Mouse (Mus musculus) hindbrain, embryonic 10.5 days (tissue): ENCODE measurements around the gene 9130019O22Rik. TPM values are rescaled to one million over a fixed set of nuclear protein-coding genes. Genes with fewer than 3 reads are reported as not detected.
"Not testable (repeated sequence)": the region's sequence is repeated elsewhere in the genome, so short reads cannot be mapped to it uniquely, and the experiment has no call there.

Experiments
- DNase-seq: peaks from one replicate; pipeline ENCODE4 v3.0.0-alpha.2; 2017; ENCODE audit warnings: low spot score
- H3K27ac ChIP-seq: fragments of 300-500 bp; sonication (generic); 2 replicates; pipeline ENCODE4 v1.5.1; 2016; ENCODE audit warnings: mild to moderate bottlenecking, moderate library complexity
- H3K27me3 ChIP-seq: fragments of 300-500 bp; sonication (generic); 2 replicates; pipeline ENCODE4 v1.6.1; 2016; ENCODE audit warnings: mild to moderate bottlenecking; ENCODE audit not compliant: poor library complexity, insufficient read depth, severe bottlenecking
- H3K36me3 ChIP-seq: fragments of 300-500 bp; sonication (generic); 2 replicates; pipeline ENCODE4 v1.6.1; 2016; ENCODE audit warnings: mild to moderate bottlenecking, moderate library complexity
- H3K4me1 ChIP-seq: fragments of 300-500 bp; sonication (generic); replicated peaks from 2 replicates; pipeline ENCODE4 v1.6.1; 2016; ENCODE audit warnings: mild to moderate bottlenecking
- H3K4me3 ChIP-seq: fragments of 300-500 bp; sonication (generic); 2 replicates; pipeline ENCODE4 v1.5.1; 2016; ENCODE audit warnings: mild to moderate bottlenecking, moderate library complexity
- H3K9me3 ChIP-seq: fragments of 300-500 bp; sonication (generic); 2 replicates; pipeline ENCODE4 v1.6.1; 2016; ENCODE audit warnings: mild to moderate bottlenecking, moderate library complexity
- WGBS: fragments of 180-500 bp; shearing (Covaris S2); methylation state at CpG from one replicate; pipeline ENCODE4 v1.1.7; 2016; 5-methylcytosine and 5-hydroxymethylcytosine counted together
- polyA plus RNA-seq: library from polyadenylated mRNA; unstranded; fragments of >200 nt; fragmentation: Nextera tagmentation; extraction: Ambion mirVana; gene quantifications from 2 replicates; pipeline ENCODE4 v1.2.1, GENCODE M21; 2016

Gene 9130019O22Rik
- polyA plus RNA-seq, 1 experiment from 2014 or later: 5.3 TPM

- no peak for DNase-seq
- 33% methylated on average over 7 of the region's 7 CpGs for WGBS
- H3K27ac ChIP-seq: peak overlapping the region; percentile 93
- peaks cover 17% of the 10 kb centered on the region for H3K36me3 ChIP-seq
- peak overlapping the region; percentile 80 for H3K4me3 ChIP-seq
- H3K4me1 ChIP-seq: peaks cover 24% of the 10 kb centered on the region
- H3K9me3 ChIP-seq: no peaks in the 10 kb centered on the region
- peaks cover 4% of the 10 kb centered on the region; the same call in 1 of the 2 replicates for H3K27me3 ChIP-seq
These were observed 7.0 kb upstream of the 9130019O22Rik start for GRCm38 (mm10) chr7:127393944-127394333.

- H3K36me3 ChIP-seq: peaks cover 17% of the 10 kb centered on the region
- WGBS: 1% methylated on average over 45 of the region's 45 CpGs
- DNase-seq: peak; percentile 96
These were observed 6.4 kb upstream of the 9130019O22Rik start, which contains the start of gene E430018J23Rik for GRCm38 (mm10) chr7:127393157-127393943. E430018J23Rik (minus strand) TSS chr7:127393629.

GRCm38 (mm10) chr7:127392251-127392824 is 5.4 kb upstream of the 9130019O22Rik start:
- H3K27me3 ChIP-seq: peaks cover 4% of the 10 kb centered on the region; the same call in 1 of the 2 replicates
- no peaks in the 10 kb centered on the region for H3K9me3 ChIP-seq
- no peak for DNase-seq
- peaks cover 17% of the 10 kb centered on the region for H3K36me3 ChIP-seq
- 85% methylated on average over 8 of the region's 8 CpGs for WGBS
- peaks cover 24% of the 10 kb centered on the region for H3K4me1 ChIP-seq
- peak overlapping the region; percentile 80 for H3K4me3 ChIP-seq
- H3K27ac ChIP-seq: no peak overlapping the region

More at GRCm38 (mm10) chr7:127393157-127393943, 6.4 kb upstream of the 9130019O22Rik start, which contains the start of gene E430018J23Rik:
- H3K9me3 ChIP-seq: no peaks in the 10 kb centered on the region
- peak within 1 kb of the TSS; percentile 80 for H3K4me3 ChIP-seq
- peak within 1 kb of the TSS; percentile 93 for H3K27ac ChIP-seq
- H3K27me3 ChIP-seq: peaks cover 4% of the 10 kb centered on the region; the same call in 1 of the 2 replicates
- peaks cover 24% of the 10 kb centered on the region for H3K4me1 ChIP-seq

- Histone ChIP-seq H3K27me3 (peaks cover 4% of the 10 kb centered on the region; the same call in 1 of the 2 replicates), H3K27ac (no peak overlapping the region), H3K36me3 (peaks cover 17% of the 10 kb centered on the region), H3K4me1 (peaks cover 27% of the 10 kb centered on the region), H3K9me3 (no peaks in the 10 kb centered on the region), H3K4me3 (no peak overlapping the region)
- no peak for DNase-seq
- 98% methylated on average over 16 of the region's 16 CpGs for WGBS
These were observed 4.6 kb upstream of the 9130019O22Rik start for GRCm38 (mm10) chr7:127391538-127391937.

- WGBS: 82% methylated on average over 7 of the region's 7 CpGs
- DNase-seq: no peak
- peaks cover 22% of the 10 kb centered on the region for H3K36me3 ChIP-seq
- no peaks in the 10 kb centered on the region for H3K9me3 ChIP-seq
- H3K27me3 ChIP-seq: peaks cover 4% of the 10 kb centered on the region; the same call in 1 of the 2 replicates
- H3K4me3 ChIP-seq: no peak overlapping the region
- H3K27ac ChIP-seq: no peak overlapping the region
- peaks cover 36% of the 10 kb centered on the region for H3K4me1 ChIP-seq
These were observed 3.3 kb upstream of the 9130019O22Rik start for GRCm38 (mm10) chr7:127390306-127390705.

- not testable (repeated sequence) for H3K4me3 ChIP-seq, H3K27ac ChIP-seq, H3K9me3 ChIP-seq, H3K27me3 ChIP-seq, DNase-seq
- peaks cover 43% of the 10 kb centered on the region for H3K36me3 ChIP-seq
- peaks cover 29% of the 10 kb centered on the region for H3K4me1 ChIP-seq
These were observed 1.2 kb upstream of the 9130019O22Rik start for GRCm38 (mm10) chr7:127388201-127388600.

GRCm38 (mm10) chr7:127385560-127385959 is 1.4 kb downstream of the 9130019O22Rik start:
- not testable (repeated sequence) for H3K27me3 ChIP-seq, H3K9me3 ChIP-seq, DNase-seq, H3K27ac ChIP-seq, H3K4me3 ChIP-seq
- 89% methylated on average over 4 of the region's 4 CpGs for WGBS
- Histone ChIP-seq H3K4me1 (peaks cover 16% of the 10 kb centered on the region), H3K36me3 (peaks cover 44% of the 10 kb centered on the region)

GRCm38 (mm10) chr7:127378310-127378921 is 8.6 kb downstream of the 9130019O22Rik start:
- no peaks in the 10 kb centered on the region for H3K9me3 ChIP-seq
- H3K27me3 ChIP-seq: no peaks in the 10 kb centered on the region
- peaks cover 9% of the 10 kb centered on the region for H3K4me1 ChIP-seq
- H3K4me3 ChIP-seq: no peak overlapping the region
- peaks cover 26% of the 10 kb centered on the region for H3K36me3 ChIP-seq
- H3K27ac ChIP-seq: no peak overlapping the region
- WGBS: 75% methylated on average over 6 of the region's 6 CpGs
- DNase-seq: no peak

- not testable (repeated sequence) for H3K4me1 ChIP-seq, H3K9me3 ChIP-seq, H3K27me3 ChIP-seq
- WGBS: 3% methylated on average over 49 of the region's 49 CpGs
- peak within 1 kb of the TSS; percentile 73 for H3K4me3 ChIP-seq
- peak within 1 kb of the TSS; percentile 87 for H3K27ac ChIP-seq
- peak; percentile 87 for DNase-seq
- peaks cover 25% of the 10 kb centered on the region for H3K36me3 ChIP-seq
These were observed 11.4 kb downstream of the 9130019O22Rik start, which contains the start of gene Zfp747 for GRCm38 (mm10) chr7:127375271-127376245. Zfp747 (minus strand) TSS chr7:127376050.

- not testable (repeated sequence) for H3K9me3 ChIP-seq, H3K27me3 ChIP-seq, DNase-seq, H3K4me3 ChIP-seq, H3K4me1 ChIP-seq, H3K27ac ChIP-seq
- 80% methylated on average over 3 of the region's 3 CpGs for WGBS
- H3K36me3 ChIP-seq: peaks cover 25% of the 10 kb centered on the region
These were observed 15.1 kb downstream of the 9130019O22Rik start for GRCm38 (mm10) chr7:127371870-127372269.

GRCm38 (mm10) chr7:127371213-127371612 is 15.8 kb downstream of the 9130019O22Rik start:
- Histone ChIP-seq H3K27ac (no peak overlapping the region), H3K4me1 (peaks cover 9% of the 10 kb centered on the region), H3K9me3 (no peaks in the 10 kb centered on the region), H3K36me3 (peaks cover 25% of the 10 kb centered on the region), H3K27me3 (no peaks in the 10 kb centered on the region), H3K4me3 (no peak overlapping the region)
- DNase-seq: no peak
- 81% methylated on average over 2 of the region's 2 CpGs for WGBS

GRCm38 (mm10) chr7:127366249-127366648 is 20.7 kb downstream of the 9130019O22Rik start:
- no peaks in the 10 kb centered on the region for H3K9me3 ChIP-seq
- peaks cover 17% of the 10 kb centered on the region for H3K4me1 ChIP-seq
- H3K36me3 ChIP-seq: no peaks in the 10 kb centered on the region
- no peak overlapping the region for H3K27ac ChIP-seq
- H3K4me3 ChIP-seq: no peak overlapping the region
- WGBS: 87% methylated on average over 3 of the region's 3 CpGs
- no peak for DNase-seq
- peaks cover 32% of the 10 kb centered on the region for H3K27me3 ChIP-seq
